Mouse (Mus musculus): ENCODE data around the gene Gm28048.
A peak's percentile ranks its signal among the peaks of the same experiment; 100 is the strongest.

The Gm28048 gene

DNA sequence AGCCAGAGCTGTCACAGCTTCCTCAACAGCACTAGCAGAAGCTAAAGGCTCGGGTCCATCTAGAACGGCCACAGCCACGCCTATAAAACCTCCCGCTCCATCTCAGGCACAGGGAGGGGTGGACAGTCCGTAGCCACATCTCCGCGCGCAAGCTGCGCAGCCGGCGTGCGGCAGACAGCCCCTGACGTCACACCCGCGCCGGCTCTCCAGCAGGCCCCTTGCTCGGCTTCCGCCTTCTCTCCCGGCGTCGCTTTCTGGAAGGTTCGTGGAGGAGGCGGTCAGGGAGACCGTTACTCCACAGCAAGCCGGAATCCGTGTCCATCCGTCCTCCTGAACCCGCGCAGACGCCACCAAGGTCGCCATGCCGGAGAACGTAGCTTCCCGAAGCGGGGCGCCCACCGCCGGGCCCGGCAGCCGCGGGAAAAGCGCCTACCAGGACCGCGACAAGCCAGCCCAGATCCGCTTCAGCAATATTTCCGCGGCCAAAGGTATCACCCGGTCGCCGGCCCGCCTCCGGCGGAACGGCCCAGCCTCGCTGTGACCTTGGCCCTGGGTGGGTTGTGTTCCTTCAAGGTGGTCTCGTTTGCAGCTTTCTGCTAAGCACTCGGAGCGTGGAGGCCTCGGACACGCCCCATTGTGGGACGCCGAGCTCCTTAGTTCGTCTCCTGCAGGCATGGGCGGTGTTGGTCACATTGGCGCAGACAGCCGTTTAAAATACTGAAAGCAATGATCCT, 8.7 kb upstream of the Gm28048 start, which contains the start of gene Cct4:
Gene Cct4 (plus strand): TSS at position 127 of the 734 bp plus-strand sequence.
- DNase-seq (ENCODE audit: extremely low read depth, low read depth): peak; percentile 85

DNA sequence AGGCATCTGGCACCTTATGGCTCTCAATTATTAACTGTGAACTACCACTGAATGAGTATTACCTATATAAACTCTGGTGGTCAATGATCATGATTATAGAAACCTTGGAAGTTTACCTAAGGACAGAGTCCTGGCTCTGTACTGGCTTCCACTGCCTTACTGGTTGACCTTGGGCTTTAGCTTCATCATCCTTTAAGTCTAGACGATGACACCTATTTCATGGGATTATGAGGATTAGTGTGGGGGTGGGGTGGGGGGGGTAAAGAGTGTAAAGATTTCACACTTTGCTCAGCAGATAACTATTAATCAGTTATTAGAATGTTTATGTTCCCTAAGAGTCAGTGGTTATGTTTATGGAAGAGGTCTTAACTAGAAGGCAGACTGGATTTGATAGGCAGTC, 7.9 kb upstream of the Gm28048 start:
- no peak for DNase-seq (ENCODE audit: extremely low read depth, low read depth)

DNA sequence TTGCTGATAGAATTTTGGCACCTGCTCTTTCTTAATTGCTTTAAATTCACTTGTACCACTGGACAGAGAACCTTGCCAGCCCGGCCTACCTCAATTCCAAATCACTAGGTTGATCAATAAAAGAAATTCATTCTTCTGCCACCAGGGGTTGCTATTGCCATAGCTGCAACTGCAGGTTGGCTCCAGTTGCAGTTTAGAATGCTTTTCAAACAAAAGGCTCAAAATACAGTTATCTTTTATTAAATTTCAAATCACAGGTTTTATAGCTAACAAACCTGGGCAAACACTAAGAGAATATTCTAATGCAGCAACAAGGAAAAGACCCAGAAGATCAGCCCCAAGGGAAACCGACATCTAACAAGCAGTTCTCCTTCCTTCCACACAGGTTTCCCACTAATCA, 5.5 kb upstream of the Gm28048 start:
- peak; percentile 57 for DNase-seq (ENCODE audit: extremely low read depth, low read depth)

DNA sequence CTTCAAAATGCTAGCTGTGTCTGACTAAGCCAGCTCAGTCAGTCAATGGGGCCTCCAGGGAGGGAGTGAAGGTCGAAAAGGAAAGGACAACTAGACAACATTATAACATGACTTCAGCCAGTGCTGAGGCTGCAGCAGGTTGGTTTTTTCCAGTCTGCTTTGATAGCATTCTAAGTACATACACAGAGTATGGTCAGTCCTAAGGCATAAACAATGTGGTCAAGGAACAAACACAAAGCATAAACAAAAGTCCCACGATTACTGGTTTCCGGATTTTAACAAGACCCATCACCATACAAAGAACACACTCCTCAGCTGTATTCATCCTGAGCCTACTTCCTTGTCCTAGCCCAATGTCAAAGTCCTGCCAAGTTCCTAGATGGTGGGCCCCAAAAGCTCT, 3.6 kb upstream of the Gm28048 start:
- DNase-seq (ENCODE audit: extremely low read depth, low read depth): no peak

DNA sequence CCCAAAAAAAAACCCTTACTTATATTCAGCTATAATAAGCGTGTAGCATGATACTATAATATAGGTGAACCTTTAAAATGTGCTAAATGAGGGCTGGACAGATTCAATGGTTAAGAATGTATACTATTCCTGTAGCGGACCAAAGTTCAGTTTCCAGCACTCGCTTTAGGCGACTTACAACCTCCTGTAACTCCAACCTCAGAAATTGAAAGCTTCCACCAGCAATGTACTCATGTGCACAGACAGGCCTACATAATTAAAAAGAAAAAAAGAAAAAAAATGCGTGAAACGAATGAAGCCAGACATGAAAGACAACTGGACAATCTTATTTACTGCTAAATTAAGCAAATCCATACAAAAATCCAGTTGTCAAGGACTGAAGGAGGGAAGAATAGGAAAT, 956 bp upstream of the Gm28048 start:
- DNase-seq (ENCODE audit: extremely low read depth, low read depth): no peak

DNA sequence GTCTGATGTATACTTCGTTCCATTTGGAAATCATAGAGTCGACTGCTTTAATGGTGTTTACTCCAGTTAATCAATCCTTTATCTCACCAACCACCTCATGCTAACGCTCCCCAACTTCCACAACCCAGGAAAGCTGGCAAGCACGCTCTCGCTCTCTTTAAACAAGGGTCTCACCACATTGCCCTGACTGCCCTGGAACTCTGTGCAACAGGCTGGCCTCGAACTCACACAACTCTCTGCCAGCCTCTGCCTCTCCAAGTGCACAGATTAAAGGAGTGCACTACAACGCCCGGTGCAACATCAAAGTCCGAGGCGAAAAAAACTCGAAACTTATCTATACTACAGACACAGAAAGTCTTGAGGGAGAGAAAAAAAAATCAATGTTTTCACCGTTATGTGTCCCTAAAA, 343 bp downstream of the Gm28048 start:
- DNase-seq (ENCODE audit: extremely low read depth, low read depth): no peak

DNA sequence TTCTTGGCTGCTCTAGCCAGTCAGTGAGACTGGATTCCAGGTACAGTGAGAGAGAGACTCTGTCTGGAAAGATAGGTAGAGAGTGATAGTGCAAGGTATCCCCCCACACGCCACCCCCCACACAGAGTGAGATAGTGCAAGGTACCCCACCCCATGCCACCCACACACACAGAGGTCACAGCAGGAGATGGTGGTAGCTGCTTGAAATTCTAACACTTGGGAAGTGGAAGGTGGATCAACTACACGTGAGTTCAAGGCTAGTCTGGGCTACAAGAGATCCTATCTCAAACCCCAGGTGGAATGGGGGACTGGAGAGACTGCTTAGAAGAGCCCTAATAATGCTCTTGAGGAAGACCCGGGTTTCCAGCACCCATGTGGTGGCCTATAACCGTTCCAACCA, 849 bp downstream of the Gm28048 start:
- DNase-seq (ENCODE audit: extremely low read depth, low read depth): no peak

DNA sequence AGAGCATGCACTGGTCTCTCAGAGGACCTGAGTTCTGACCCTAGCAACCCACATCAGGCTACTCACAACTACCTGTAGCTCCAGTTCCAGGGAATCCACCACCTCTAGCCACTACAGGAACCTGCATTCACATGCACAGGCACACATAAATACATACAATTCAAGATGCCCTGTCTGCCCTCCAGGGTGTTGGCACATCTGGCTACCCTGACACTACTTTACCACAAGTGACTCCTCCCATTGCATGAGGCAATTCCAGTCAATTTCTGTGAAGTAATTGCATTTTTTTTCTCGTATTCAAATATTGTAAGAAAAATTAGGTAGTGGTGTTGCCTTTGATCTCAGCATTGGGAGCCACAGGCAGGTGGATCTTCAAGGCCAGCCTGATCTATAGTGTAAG, 2.7 kb downstream of the Gm28048 start:
- DNase-seq (ENCODE audit: extremely low read depth, low read depth): no peak

DNA sequence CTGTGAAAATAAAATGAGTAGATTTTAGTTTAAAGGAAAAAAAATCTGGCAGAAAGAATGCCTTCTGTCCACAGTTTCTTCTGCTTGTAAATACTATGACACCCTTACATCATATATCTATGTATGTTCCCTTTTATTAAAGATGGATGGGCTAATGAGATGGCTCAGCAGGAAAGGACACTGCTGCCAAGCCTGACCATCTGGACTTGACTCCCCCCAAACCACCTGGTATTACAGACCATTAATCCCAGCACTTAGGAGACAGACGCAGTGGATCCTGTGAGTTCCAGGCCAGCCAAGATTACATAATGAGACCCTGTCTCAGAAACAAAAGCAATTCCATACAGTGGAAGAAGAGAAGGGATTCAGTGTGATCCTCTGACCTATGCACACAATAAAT, 3.2 kb downstream of the Gm28048 start:
- DNase-seq (ENCODE audit: extremely low read depth, low read depth): no peak

DNA sequence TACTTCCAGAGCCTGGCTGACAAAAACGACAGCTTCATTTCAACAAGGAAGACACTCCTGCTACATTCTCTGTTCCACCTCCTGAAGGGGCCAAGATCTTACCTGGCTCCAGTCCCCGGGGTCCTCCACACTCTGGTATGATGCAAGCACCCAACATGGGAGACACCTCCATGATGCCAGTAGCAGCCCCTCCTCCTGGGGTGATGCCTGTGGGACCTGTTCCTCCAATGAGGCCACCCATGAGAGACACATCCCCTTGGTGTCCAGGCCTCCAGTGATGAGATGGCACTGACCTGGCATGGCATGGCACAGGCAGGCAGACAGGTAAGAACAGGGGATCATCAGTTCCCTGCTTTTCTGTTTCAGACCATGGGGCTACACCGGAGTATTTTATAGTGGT, 3.7 kb downstream of the Gm28048 start:
- no peak for DNase-seq (ENCODE audit: extremely low read depth, low read depth)

DNA sequence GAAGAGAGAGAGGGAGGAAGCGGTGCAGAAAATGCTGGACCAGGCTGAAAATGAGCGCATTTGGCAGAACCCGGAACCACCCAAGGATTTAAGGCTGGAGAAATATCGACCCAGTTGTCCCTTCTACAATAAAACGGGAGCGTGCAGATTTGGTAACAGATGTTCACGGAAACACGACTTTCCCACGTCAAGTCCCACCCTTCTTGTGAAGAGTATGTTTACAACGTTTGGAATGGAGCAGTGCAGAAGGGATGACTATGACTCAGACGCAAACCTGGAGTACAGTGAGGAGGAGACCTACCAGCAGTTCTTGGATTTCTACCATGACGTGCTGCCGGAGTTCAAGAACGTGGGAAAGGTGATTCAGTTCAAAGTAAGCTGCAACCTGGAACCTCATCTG, 8.3 kb downstream of the Gm28048 start:
- no peak for DNase-seq (ENCODE audit: extremely low read depth, low read depth)

DNA sequence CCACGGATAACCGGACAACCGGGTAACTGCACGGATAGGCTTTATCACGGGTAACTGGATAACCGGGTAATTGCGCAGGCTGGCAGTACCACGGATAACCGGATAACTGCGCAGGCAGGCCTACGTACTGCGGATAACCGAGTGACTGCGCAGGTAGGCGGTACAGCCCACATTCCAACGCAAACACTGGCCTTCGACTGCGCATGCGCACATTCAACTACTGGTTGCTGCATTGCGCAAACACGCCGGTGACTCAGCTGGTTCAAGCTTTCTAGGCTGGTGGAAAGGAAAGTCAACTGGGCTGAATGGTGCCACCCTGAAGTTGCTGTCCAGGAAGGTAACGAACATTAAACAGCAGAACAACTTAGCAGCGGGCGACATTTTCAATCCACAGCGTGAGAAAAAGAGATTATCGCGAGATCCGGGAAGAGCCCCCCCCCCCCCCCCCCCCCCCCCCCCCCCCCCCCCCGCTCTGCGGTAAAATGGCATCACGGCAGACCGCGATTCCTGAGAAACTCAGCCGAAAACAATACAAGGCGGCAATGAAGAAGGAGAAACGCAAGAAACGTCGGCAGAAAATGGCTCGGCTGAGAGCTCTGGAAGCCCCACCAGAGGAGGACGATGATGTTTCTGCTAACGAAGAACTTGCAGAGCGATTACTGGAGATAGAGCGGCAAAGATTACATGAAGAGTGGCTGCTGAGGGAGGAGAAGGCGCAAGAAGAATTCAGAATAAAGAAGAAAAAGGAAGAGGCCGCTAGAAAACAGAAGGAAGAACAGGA, 9.0 kb downstream of the Gm28048 start:
- peak; percentile 63 for DNase-seq (ENCODE audit: extremely low read depth, low read depth)

DNA sequence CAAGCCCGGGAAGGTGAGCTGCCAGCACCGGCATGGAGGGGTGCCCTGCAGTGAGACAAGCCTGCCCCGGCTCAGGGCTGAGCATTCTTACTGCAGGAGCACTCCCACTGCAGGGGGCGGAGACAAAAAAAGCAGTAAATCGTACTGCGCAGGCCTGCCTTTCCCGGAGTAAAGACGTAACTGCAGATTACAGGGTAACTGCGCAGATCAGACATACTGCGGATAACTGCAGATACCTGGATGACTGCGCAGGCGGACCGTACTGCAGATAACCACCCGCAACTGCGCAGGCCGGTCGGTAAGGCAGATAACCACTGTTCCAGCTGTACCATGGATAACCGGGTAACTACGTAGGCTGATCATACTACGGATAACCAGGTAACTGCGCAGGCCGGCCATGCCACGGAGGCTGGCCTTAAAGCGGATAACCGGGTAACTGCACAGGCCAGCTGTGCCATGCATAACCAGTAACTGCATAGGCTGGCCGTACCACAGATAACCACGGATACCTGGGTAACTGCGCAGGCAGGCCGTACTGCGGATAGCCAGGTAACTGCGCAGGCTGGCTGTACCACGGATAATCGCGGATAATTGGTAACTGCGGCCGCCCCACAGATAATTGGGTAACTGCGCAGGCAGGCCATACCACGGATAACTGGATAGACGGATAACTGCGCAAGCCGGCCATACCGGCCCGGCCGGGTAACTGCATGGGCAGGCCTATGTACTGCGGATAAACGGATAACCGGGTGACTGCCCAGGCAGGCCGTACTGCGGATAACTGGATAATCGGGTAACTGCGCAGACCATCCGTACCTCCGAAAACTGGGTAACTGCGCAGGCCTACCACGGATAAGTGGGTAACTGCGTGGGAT, 9.8 kb downstream of the Gm28048 start, which contains the start of gene Zrsr1:
Gene Zrsr1 (plus strand): TSS at position 171 of the 875 bp plus-strand sequence.
- peak; percentile 76 for DNase-seq (ENCODE audit: extremely low read depth, low read depth)

DNA sequence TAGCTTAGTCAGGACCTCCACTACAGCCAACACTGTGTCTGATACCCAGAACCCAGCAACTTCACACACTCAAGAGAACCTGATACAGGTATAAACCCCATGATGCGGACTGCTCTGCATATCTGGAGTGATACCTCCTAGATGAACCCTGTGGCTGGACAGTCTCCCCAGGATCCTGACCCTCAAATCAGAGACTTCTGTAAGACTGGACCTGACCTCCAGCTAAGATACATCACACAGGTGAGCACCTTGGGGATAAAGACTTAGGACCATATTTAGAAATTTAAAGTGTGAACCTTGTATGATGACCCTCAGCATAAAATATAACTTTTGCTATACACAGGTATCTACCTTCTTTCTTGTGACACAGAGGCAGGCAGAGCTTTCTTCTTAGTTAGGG, 11.3 kb downstream of the Gm28048 start:
- no peak for DNase-seq (ENCODE audit: extremely low read depth, low read depth)

DNA sequence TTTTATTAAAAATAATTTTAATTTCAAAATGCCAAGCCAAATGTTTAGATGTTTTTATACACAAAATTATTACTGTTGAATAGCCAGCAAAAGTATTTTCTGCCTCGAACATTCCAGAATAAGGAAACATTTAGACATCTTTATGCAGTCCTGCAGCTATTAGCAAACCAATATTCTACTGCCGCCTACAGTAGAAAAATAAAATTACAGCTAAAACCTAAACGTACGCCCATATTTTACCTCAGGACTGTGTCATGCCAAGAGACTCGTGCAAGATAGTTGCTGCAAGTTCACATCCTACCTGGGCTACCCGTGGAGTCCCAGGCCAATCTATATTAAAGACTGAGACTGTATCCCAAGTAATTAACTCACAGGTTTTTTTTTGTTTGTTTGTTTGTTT, 12.4 kb downstream of the Gm28048 start:
- no peak for DNase-seq (ENCODE audit: extremely low read depth, low read depth)

DNA sequence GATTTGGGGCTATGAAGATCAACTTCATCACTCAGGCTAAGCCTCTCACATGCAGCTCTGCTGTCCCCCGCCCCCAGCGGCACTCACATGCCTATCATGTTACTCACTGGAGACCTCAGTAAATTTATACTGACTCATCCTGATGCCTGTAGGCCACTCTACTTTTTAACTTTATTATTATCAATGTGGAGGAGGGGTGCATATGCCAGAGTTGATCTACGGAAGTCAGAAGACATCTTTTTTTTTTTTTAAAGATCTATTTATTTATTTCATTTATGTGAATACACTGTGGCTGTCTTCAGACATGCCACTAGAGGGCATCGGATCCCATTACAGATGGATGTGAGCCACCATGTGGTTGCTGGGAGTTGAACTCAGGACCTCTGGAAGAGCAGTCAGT, 16.4 kb downstream of the Gm28048 start:
- no peak for DNase-seq (ENCODE audit: extremely low read depth, low read depth)

DNA sequence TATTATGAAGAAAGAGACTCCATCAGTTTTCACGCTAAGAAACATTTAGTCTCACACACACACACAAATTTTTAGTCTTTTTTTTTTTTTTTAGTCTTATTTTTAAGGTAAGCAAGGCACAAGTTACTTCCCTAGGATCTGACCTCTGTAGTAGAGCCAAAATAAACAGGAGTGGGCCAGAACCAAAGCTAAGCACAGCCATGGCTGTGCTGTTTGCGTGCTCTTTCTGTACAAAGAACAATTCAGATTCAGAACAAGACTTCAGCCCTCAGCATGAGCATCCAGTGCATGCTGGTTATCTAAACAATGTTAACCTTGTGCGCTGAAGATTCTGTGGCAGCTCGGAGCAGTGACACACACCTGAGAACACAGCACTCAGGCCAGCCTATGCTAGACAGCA, 17.5 kb downstream of the Gm28048 start:
- no peak for DNase-seq (ENCODE audit: extremely low read depth, low read depth)

DNA sequence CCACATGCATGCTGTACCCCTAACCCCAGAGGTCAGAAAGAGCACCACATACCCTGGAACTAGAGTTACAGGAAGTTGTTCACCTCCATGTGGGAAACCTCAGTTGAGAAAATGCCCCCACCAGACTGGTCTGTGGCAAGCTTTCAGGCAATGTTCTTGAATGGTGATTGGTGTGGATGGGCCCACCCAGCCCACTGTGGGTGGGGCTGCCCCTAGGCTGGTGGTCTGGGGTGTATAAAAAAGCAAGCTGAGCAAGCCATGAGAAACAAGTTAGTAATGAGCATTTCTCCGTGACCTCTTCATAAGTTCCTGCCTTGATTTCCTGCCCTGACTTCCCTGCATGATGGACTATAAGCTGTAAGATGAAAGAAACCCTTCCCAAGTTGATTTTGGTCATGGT, 19.8 kb downstream of the Gm28048 start:
- DNase-seq (ENCODE audit: extremely low read depth, low read depth): no peak

DNA sequence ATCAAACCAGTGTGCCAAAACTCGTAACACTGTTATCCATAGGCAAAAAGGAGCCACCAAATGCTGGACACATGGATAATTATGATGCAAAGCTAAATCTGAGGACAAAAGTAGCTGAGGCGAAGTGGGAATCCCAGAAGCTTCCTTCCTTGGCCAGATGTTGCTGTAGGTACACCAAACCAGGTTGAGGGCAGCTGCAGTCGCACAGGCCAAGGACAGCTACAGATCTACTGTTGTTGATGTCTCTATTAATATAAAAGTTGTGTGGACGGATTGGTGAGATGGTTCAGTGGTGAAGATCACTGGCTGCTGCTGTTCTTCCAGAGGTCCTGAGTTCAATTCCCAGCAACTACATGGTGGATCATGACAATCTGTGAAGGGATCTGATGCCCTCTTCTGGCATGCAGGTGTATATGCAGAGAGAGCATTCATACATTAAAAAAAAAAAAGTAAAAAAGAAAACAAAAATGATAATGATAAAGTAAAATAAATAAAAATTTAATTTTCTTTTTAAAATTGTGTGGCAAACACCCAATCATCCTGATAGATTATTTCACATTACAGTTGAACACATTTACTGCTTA, 24.0 kb downstream of the Gm28048 start:
- no peak for DNase-seq (ENCODE audit: extremely low read depth, low read depth)

DNA sequence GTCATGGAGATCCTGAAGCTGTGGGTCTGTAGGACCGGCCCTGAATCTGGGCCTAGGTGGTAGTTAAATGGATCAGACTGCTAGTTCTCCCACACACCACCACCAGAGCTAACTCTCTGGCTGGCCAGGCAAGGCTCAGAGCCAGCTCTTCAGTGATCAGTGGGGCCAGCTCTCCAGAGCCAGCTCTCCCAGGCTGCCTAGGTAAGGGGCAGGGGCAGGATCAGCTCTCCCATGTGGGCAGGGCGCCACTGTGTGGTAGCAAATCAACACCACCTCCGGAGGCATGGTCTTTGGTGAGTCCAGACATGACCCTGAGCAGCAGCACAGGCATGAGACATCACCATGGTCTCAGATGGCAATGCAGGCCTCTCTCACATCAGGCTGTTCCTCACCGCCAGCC, 25.1 kb downstream of the Gm28048 start:
- no peak for DNase-seq (ENCODE audit: extremely low read depth, low read depth)

DNA sequence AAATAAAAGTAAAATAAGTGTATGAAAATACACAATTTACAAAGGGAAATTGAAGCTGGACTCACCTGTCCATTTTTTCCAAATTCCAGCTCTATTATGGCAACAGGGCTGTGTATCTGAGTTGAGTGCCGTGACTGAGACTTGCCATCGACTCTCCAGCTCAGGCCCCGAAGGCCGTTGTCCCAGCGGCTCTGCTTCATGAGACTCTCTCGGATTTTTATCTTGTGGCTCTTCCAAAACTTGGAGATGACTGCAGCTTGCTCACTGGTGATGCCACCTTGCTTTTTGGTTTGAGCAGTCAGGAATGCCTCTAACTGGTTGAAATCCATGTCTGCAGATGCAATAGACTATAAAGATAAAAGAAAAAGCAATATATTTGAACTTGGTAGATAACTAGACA, 25.5 kb downstream of the Gm28048 start:
- DNase-seq (ENCODE audit: extremely low read depth, low read depth): no peak

DNA sequence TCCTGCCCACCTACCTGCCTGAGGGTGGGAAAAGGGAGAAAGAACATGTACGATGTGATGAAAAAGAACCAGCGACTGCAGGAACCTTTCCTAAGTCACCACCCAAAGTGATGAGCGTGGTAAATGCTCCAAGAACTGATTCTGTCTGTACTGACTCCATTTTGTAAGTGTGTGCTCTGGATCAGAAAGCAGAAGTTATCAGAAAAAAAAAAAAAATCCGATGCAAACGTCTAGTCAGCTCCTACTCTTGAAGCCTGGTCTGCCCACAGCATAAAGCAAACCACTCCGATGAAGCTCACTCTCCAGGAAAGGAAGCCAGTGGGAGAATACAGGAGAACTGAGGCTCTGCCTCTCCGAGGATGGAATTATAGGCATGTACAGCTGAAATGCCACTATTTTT, 29.2 kb downstream of the Gm28048 start:
- no peak for DNase-seq (ENCODE audit: extremely low read depth, low read depth)

Data from MEL-GATA-1-ER (cell line).